Mouse (Mus musculus): Measurements from ENCODE around the gene Faf1.

DNA sequence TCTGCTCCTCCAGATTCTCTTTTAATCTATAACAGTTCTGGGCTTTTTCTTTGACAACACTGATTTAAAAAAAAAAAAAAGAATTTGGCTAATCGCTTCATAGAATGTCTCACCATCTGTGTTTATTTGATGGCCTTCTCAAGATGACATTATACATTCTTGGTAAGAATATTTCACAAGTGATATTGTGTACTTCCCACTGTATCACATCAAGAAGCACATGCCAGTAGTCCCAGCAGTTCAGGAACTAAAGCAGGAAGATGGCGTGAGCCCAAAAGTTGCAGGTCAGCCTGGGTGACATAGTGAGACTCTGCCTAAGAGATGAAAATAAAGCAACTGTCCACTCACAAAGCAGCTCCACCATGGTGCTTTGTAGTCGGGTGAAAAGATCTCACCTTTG is 34.9 kb upstream of the Faf1 start:
- TF ChIP-seq CTCF (IDR thresholded peaks at IDR 0.05; ENCODE audit: control insufficient read depth, insufficient read depth, insufficient replicate concordance, low read depth, low read length): no peak
- TF ChIP-seq POLR2A (IDR thresholded peaks at IDR 0.05; ENCODE audit: control insufficient read depth, low read depth, low read length): no peak
